Mouse (Mus musculus) myocyte (in vitro differentiated cells): ENCODE results near the gene Akt1s1.

Experiments
- E2F4 ChIP-seq: IDR thresholded peaks from one replicate; pipeline ENCODE4 v1.6.1; 2011; ENCODE audit warnings: mild to moderate bottlenecking, control low read depth, moderate library complexity; ENCODE audit not compliant: insufficient read depth
- MAX ChIP-seq: IDR thresholded peaks from one replicate; pipeline ENCODE4 v1.6.1; 2011; ENCODE audit warnings: low read depth, mild to moderate bottlenecking, control low read depth
- MYOD1 ChIP-seq, 3 experiments: IDR thresholded peaks; one replicate each; pipeline ENCODE4 v1.6.1; 2011; ENCODE audit warnings: control low read depth in 2 of 3, low read depth in 2 of 3, mild to moderate bottlenecking in 2 of 3, moderate library complexity in 1 of 3; ENCODE audit not compliant: insufficient read length in 2 of 3, control insufficient read depth in 1 of 3
- MYOG ChIP-seq, 3 experiments: IDR thresholded peaks; one replicate each; pipeline ENCODE4 v1.6.1; 2011; ENCODE audit warnings: control low read depth in 2 of 3, low read depth in 2 of 3, mild to moderate bottlenecking in 2 of 3; ENCODE audit not compliant: insufficient read length in 2 of 3, control insufficient read depth in 1 of 3, insufficient read depth in 1 of 3
- POLR2A ChIP-seq: IDR thresholded peaks from one replicate; pipeline ENCODE4 v1.6.1; 2011; ENCODE audit warnings: low read depth, mild to moderate bottlenecking, control low read depth, moderate library complexity; ENCODE audit not compliant: insufficient read length
- POLR2AphosphoS2 ChIP-seq: IDR thresholded peaks from one replicate; pipeline ENCODE4 v1.6.1; 2011; ENCODE audit warnings: low read depth, control low read depth; ENCODE audit not compliant: insufficient read length
- REST ChIP-seq: IDR thresholded peaks from one replicate; pipeline ENCODE4 v1.6.1; 2011; ENCODE audit warnings: mild to moderate bottlenecking, control low read depth, moderate library complexity; ENCODE audit not compliant: insufficient read depth, insufficient read length
- TCF12 ChIP-seq: IDR thresholded peaks from one replicate; pipeline ENCODE4 v1.6.1; 2011; ENCODE audit warnings: mild to moderate bottlenecking, control low read depth; ENCODE audit not compliant: poor library complexity, insufficient read depth, severe bottlenecking
- TCF3 ChIP-seq: IDR thresholded peaks from one replicate; pipeline ENCODE4 v1.6.1; 2011; ENCODE audit warnings: low read depth, control low read depth; ENCODE audit not compliant: insufficient read length
- USF1 ChIP-seq: IDR thresholded peaks from one replicate; pipeline ENCODE4 v1.6.1; 2011; ENCODE audit warnings: low read depth, mild to moderate bottlenecking, control low read depth, moderate library complexity

DNA sequence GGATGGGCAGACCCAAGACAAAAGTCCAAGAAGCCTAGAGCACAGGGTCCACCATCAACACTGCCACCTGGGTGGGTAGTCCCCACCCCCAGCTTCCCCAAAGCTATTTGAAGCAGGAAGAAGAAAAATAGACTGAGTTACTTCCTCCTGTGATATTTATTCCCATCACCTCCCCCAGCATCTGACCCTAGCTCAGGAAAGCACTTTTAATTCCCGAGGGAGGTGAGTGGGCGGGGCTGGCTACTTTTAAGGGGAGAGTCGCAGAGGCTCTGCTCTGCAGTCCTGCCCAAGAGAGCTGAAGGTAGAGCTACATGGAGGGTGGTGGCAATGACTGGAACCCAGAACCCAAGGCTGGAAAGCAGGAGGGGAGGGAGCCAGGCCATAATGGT is 12.8 kb upstream of the Akt1s1 start:
- no peak for TF ChIP-seq REST
- TF ChIP-seq MYOG (IDR thresholded peaks at IDR 0.05; ENCODE audit: control insufficient read depth in 1 of 3, insufficient read depth in 1 of 3, insufficient read length in 2 of 3, low read depth in 2 of 3), result no peak
- TF ChIP-seq E2F4, result no peak
- TF ChIP-seq MAX, result no peak
- TF ChIP-seq POLR2A, result no peak
- no peak for TF ChIP-seq USF1
- no peak for TF ChIP-seq MYOD1 (IDR thresholded peaks at IDR 0.05; ENCODE audit: control insufficient read depth in 1 of 3, insufficient read length in 2 of 3, low read depth in 2 of 3)
- TF ChIP-seq POLR2AphosphoS2, result no peak
- no peak for TF ChIP-seq TCF12
- no peak for TF ChIP-seq TCF3
